Mouse (Mus musculus) erythroblast, embryonic 14.5 days (primary cell): ENCODE data around the gene Atp6ap2. TPM values are rescaled to one million over a fixed set of nuclear protein-coding genes. Genes with fewer than 3 reads are reported as not detected.
A peak's percentile ranks its signal among the peaks of the same experiment; 100 is the strongest.

ENCODE experiments used
- H3K27me3 ChIP-seq: 2 replicates; pipeline ENCODE4 v1.6.1; 2012; ENCODE audit warnings: inconsistent platforms; ENCODE audit not compliant: control insufficient read depth
- H3K36me3 ChIP-seq: 2 replicates; pipeline ENCODE4 v1.6.1; 2012; ENCODE audit warnings: mild to moderate bottlenecking, inconsistent platforms; ENCODE audit not compliant: control insufficient read depth
- H3K4me1 ChIP-seq: 2 replicates; pipeline ENCODE4 v1.6.1; 2012; ENCODE audit warnings: inconsistent platforms; ENCODE audit not compliant: control insufficient read depth
- H3K4me3 ChIP-seq: replicated peaks from 2 replicates; pipeline ENCODE3; 2012; ENCODE audit warnings: moderate library complexity, mild to moderate bottlenecking, inconsistent platforms
- H3K9me3 ChIP-seq: 2 replicates; pipeline ENCODE4 v1.6.1; 2012; ENCODE audit warnings: low read length, inconsistent platforms, mixed read lengths; ENCODE audit not compliant: control insufficient read depth
- GATA1 ChIP-seq: IDR thresholded peaks from 2 replicates; pipeline ENCODE4 v1.6.1; 2012; ENCODE audit warnings: low read length, inconsistent platforms, mixed read lengths
- TAL1 ChIP-seq: IDR thresholded peaks from 3 replicates; pipeline ENCODE4 v1.6.1; 2012; ENCODE audit warnings: low read length, inconsistent platforms, mixed read lengths
- polyA plus RNA-seq: library from polyadenylated mRNA; stranded (reverse); fragments of >175 nt; gene quantifications from 2 replicates; pipeline ENCODE4 v1.2.3, GENCODE M21; 2012

Gene Atp6ap2
- polyA plus RNA-seq = 0.22 and 0.26 TPM in 2 replicates

- Histone ChIP-seq H3K36me3 (peaks cover 6% of the 10 kb centered on the region), H3K9me3 (peaks cover 3% of the 10 kb centered on the region; the same call in 1 of the 2 replicates), H3K27me3 (peaks cover 3% of the 10 kb centered on the region; the same call in 1 of the 2 replicates), H3K4me1 (peaks cover 23% of the 10 kb centered on the region), H3K4me3 (peak within 1 kb of the TSS; percentile 82)
- TF ChIP-seq TAL1 = no peak
- no peak for TF ChIP-seq GATA1
Observed at GRCm38 (mm10) chrX:12587192-12587957, at the start of gene Atp6ap2. Gene Atp6ap2 (plus strand): TSS chrX:12587801.

DNA sequence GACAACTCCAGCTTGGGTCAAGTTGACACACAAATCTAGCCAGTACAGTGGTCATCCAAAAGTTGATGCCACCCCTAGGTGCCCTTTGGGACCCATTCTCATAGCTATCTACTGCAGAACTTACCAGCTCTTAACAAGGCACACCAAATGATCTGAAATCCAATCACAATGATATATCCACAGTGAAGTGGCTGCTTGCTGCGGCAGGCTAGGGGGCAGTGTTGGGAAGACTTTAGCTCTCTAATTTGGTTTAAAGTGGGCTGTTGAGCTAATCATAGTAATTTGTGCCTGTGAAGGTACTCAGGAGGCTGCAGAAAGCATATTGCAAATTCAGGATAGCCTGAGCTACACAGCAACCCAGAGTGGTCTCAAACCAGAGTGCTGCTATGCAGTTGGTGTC is 43.2 kb upstream of the Atp6ap2 start:
- Histone ChIP-seq H3K4me1 (peaks cover 17% of the 10 kb centered on the region), H3K4me3 (no peak overlapping the region), H3K36me3 (no peaks in the 10 kb centered on the region), H3K9me3 (no peaks in the 10 kb centered on the region), H3K27me3 (no peaks in the 10 kb centered on the region)
- no peak for TF ChIP-seq TAL1
- no peak for TF ChIP-seq GATA1

GRCm38 (mm10) chrX:12557086-12557485 is 30.5 kb upstream of the Atp6ap2 start:
- Histone ChIP-seq H3K9me3 (no peaks in the 10 kb centered on the region), H3K4me3 (no peak overlapping the region)

DNA sequence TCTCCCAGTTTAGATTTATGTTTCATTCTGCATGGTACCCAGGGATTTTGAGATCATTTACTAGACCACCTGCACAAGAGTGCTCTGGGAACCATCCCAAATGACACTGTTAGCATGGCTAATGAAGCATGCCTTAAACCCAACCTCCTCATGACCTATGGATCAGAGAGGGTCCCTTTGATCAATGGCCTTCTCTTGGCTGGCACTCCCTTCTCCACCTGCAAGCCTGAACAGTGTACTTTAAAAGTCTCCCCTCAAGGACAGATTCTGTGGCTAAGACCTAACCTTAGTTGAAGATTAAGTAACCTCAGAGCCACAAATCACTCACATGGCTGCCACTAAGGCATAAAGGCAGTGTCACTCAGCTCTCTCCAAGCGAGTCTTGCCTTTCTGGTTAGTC is 16.2 kb upstream of the Atp6ap2 start:
- TF ChIP-seq TAL1 = no peak
- TF ChIP-seq GATA1 = no peak
- no peak overlapping the region for H3K4me3 ChIP-seq
- no peaks in the 10 kb centered on the region; the same call in 1 of the 2 replicates for H3K27me3 ChIP-seq
- H3K4me1 ChIP-seq = no peaks in the 10 kb centered on the region
- no peaks in the 10 kb centered on the region for H3K36me3 ChIP-seq
- H3K9me3 ChIP-seq = no peaks in the 10 kb centered on the region

More at GRCm38 (mm10) chrX:12557086-12557485, 30.5 kb upstream of the Atp6ap2 start:
- TF ChIP-seq GATA1 (no peak), TAL1 (no peak)
- Histone ChIP-seq H3K36me3 (no peaks in the 10 kb centered on the region), H3K27me3 (no peaks in the 10 kb centered on the region), H3K4me1 (no peaks in the 10 kb centered on the region)

DNA sequence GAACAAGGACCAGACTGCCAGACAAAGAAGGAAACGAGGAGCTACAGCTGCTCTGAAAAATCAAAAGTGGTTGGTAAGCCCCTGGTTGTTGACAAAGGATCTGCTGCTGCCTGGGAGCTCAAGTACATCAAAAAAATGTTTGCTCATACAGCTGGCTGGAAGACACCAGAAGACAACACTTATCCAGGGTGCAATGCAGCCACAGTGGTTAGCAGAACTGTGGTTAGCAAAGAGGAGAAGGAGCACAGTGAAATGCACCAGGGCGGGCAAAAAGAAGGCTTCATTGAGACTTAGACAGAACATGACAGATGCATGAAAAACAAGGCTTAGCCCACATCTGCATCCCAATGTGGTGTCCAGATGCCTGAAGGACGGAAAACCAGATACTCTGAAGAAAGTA is 9.7 kb upstream of the Atp6ap2 start:
- Histone ChIP-seq H3K4me3 (no peak overlapping the region), H3K27me3 (no peaks in the 10 kb centered on the region; the same call in 1 of the 2 replicates), H3K4me1 (peaks cover 9% of the 10 kb centered on the region), H3K9me3 (no peaks in the 10 kb centered on the region), H3K36me3 (no peaks in the 10 kb centered on the region)
- TF ChIP-seq GATA1 = no peak
- no peak for TF ChIP-seq TAL1

DNA sequence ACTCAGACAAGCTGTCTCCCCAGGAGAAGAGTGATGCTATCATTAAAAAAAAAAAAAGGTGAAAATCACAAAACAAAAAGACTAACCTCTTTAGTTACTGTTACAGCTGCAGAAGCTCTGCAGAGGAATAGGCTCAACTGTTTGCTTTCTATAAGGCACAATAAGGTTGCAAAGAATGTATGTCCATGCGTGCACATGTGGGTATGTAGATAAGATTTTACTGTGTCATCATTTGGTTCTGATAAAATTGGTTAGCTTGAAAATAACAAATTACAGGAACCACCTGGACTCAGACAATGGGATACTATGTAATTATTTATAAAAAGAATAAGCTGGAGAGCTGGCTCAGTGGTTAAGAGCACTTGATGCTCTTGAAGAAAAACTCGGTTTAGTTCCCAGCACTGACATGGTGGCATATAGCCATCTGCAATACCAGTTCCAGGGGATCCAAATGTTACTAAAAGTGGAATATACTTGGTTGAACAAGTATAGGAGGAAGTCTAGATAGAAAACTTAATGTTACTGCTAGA is 9.2 kb upstream of the Atp6ap2 start:
- TF ChIP-seq GATA1 = no peak
- no peak for TF ChIP-seq TAL1
- Histone ChIP-seq H3K4me3 (no peak overlapping the region), H3K9me3 (no peaks in the 10 kb centered on the region), H3K27me3 (no peaks in the 10 kb centered on the region; the same call in 1 of the 2 replicates), H3K36me3 (no peaks in the 10 kb centered on the region), H3K4me1 (peaks cover 9% of the 10 kb centered on the region)

- H3K27me3 ChIP-seq = peaks cover 3% of the 10 kb centered on the region; the same call in 1 of the 2 replicates
- peaks cover 6% of the 10 kb centered on the region for H3K4me1 ChIP-seq
- H3K4me3 ChIP-seq = no peak overlapping the region
- no peak for TF ChIP-seq TAL1
- no peak for TF ChIP-seq GATA1
- no peaks in the 10 kb centered on the region for H3K36me3 ChIP-seq
- H3K9me3 ChIP-seq = peaks cover 3% of the 10 kb centered on the region; the same call in 1 of the 2 replicates
Observed at GRCm38 (mm10) chrX:12583261-12583660, 4.3 kb upstream of the Atp6ap2 start.

- H3K9me3 ChIP-seq = peaks cover 3% of the 10 kb centered on the region; the same call in 1 of the 2 replicates
- TF ChIP-seq TAL1 (no peak), GATA1 (no peak)
- peaks cover 23% of the 10 kb centered on the region for H3K4me1 ChIP-seq
- peak overlapping the region; percentile 82 for H3K4me3 ChIP-seq
- H3K36me3 ChIP-seq = peaks cover 6% of the 10 kb centered on the region
- H3K27me3 ChIP-seq = peaks cover 3% of the 10 kb centered on the region; the same call in 1 of the 2 replicates
Observed at GRCm38 (mm10) chrX:12587958-12588355, 356 bp downstream of the Atp6ap2 start.

- peaks cover 28% of the 10 kb centered on the region for H3K4me1 ChIP-seq
- peaks cover 19% of the 10 kb centered on the region for H3K36me3 ChIP-seq
- H3K27me3 ChIP-seq = peaks cover 3% of the 10 kb centered on the region; the same call in 1 of the 2 replicates
- H3K9me3 ChIP-seq = peaks cover 3% of the 10 kb centered on the region; the same call in 1 of the 2 replicates
- no peak for TF ChIP-seq GATA1
- no peak for TF ChIP-seq TAL1
- H3K4me3 ChIP-seq = no peak overlapping the region
Observed at GRCm38 (mm10) chrX:12591401-12591943, 3.9 kb downstream of the Atp6ap2 start.
